11 mouse cellular contexts compared by ENCODE assay signal in genomic region chr13:112810751-112811150, GRCm38 (mm10). TPM values are rescaled to one million over a fixed set of nuclear protein-coding genes. Genes with fewer than 3 reads are reported as not detected.
DNase-seq lines count a peak whose midpoint lies in the region; ATAC-seq and TF ChIP-seq lines count a peak whose summit lies in the region.
"Had no signal": no experiment of that assay in that cellular context is flagged by ENCODE, and none has a peak within 500 bp of the region (broad histone marks: within the 10 kb centered on the region; RNA-seq: fewer than 3 reads in every experiment).

No protein-coding gene starts in this region.

- DNase-seq in adrenal gland, adult 2 months: peak; percentile 55
- DNase-seq in adrenal gland, postnatal 25 days: no peak
- DNase-seq in hindbrain, embryonic 10.5 days (ENCODE audit: low spot score): no peak
- DNase-seq in 3T3-L1 (ENCODE audit: low read depth, low spot score): peak; percentile 62
- DNase-seq in heart, postnatal 0 days (ENCODE audit: low spot score): peak; percentile 29
- DNase-seq in cerebellum, postnatal 10 days: no peak
- DNase-seq: cerebellum, adult 9-10 months had no signal

- H3K4me3 ChIP-seq in hindbrain, embryonic 16.5 days (ENCODE audit: low read length): no peak overlapping the region
- H3K4me3 ChIP-seq in hindbrain, embryonic 10.5 days: no peak overlapping the region
- H3K4me3 ChIP-seq in heart, postnatal 0 days (ENCODE audit: low read depth, low read length): no peak overlapping the region
- no peak overlapping the region for H3K4me3 ChIP-seq in intestine, embryonic 15.5 days (replicated peaks)
- H3K4me3 ChIP-seq: forebrain, embryonic 15.5 days; stomach, embryonic 15.5 days had no signal

- no peaks in the 10 kb centered on the region for H3K27me3 ChIP-seq in hindbrain, embryonic 16.5 days (replicated peaks; ENCODE audit: control insufficient read depth, insufficient read depth, low read length)
- no peaks in the 10 kb centered on the region for H3K27me3 ChIP-seq in hindbrain, embryonic 10.5 days (ENCODE audit: insufficient read depth, poor library complexity, severe bottlenecking)
- no peaks in the 10 kb centered on the region for H3K27me3 ChIP-seq in heart, postnatal 0 days (ENCODE audit: control insufficient read depth, insufficient read depth, low read length)
- H3K27me3 ChIP-seq in intestine, embryonic 15.5 days (replicated peaks): no peaks in the 10 kb centered on the region
- H3K27me3 ChIP-seq: forebrain, embryonic 15.5 days; stomach, embryonic 15.5 days had no signal

- H3K27ac ChIP-seq in hindbrain, embryonic 16.5 days (ENCODE audit: low read depth, low read length): no peak overlapping the region
- H3K27ac ChIP-seq in hindbrain, embryonic 10.5 days: no peak overlapping the region
- 0 out of 2 replicates have a peak overlapping the region, but pooled peaks have one; percentile 51 for H3K27ac ChIP-seq in heart, postnatal 0 days (ENCODE audit: low read depth)
- H3K27ac ChIP-seq in intestine, embryonic 15.5 days: no peak overlapping the region
- H3K27ac ChIP-seq: forebrain, embryonic 15.5 days; stomach, embryonic 15.5 days had no signal

- H3K9me3 ChIP-seq in hindbrain, embryonic 16.5 days (ENCODE audit: control insufficient read depth, low read length): no peaks in the 10 kb centered on the region
- H3K9me3 ChIP-seq in hindbrain, embryonic 10.5 days: no peaks in the 10 kb centered on the region
- no peaks in the 10 kb centered on the region for H3K9me3 ChIP-seq in heart, postnatal 0 days (replicated peaks; ENCODE audit: control insufficient read depth, low read length)
- no peaks in the 10 kb centered on the region for H3K9me3 ChIP-seq in intestine, embryonic 15.5 days
- H3K9me3 ChIP-seq: forebrain, embryonic 15.5 days; stomach, embryonic 15.5 days had no signal

- H3K36me3 ChIP-seq in hindbrain, embryonic 16.5 days (ENCODE audit: control insufficient read depth, insufficient read depth, low read length): peaks cover 7% of the 10 kb centered on the region; the same call in 1 of the 2 replicates
- peaks cover 16% of the 10 kb centered on the region for H3K36me3 ChIP-seq in hindbrain, embryonic 10.5 days
- peaks cover 22% of the 10 kb centered on the region for H3K36me3 ChIP-seq in heart, postnatal 0 days (replicated peaks; ENCODE audit: control insufficient read depth, insufficient read depth, low read length)
- H3K36me3 ChIP-seq in intestine, embryonic 15.5 days: peaks cover 3% of the 10 kb centered on the region

- no peak for TF ChIP-seq CTCF in heart, postnatal 0 days (IDR thresholded peaks at IDR 0.05; ENCODE audit: low read depth)

- H3K4me2 ChIP-seq in hindbrain, embryonic 16.5 days (ENCODE audit: low read length): 0 out of 2 replicates have a peak overlapping the region, but pooled peaks have one; percentile 2
- no peak overlapping the region; the same call in 1 of the 2 replicates for H3K4me2 ChIP-seq in heart, postnatal 0 days (ENCODE audit: low read depth, low read length)
- H3K4me2 ChIP-seq in intestine, embryonic 15.5 days (replicated peaks): no peak overlapping the region
- H3K4me2 ChIP-seq: forebrain, embryonic 15.5 days; stomach, embryonic 15.5 days had no signal

- no peaks in the 10 kb centered on the region; the same call in 1 of the 2 replicates for H3K4me1 ChIP-seq in hindbrain, embryonic 16.5 days (ENCODE audit: control insufficient read depth, insufficient read depth, low read depth, low read length)
- peaks cover 12% of the 10 kb centered on the region for H3K4me1 ChIP-seq in hindbrain, embryonic 10.5 days (replicated peaks)
- peaks cover 18% of the 10 kb centered on the region for H3K4me1 ChIP-seq in heart, postnatal 0 days (ENCODE audit: control insufficient read depth, insufficient read depth)
- H3K4me1 ChIP-seq in intestine, embryonic 15.5 days (replicated peaks): 0 out of 2 replicates have a peak, but pooled peaks cover 5% of the 10 kb centered on the region

- no peak for TF ChIP-seq EP300 in heart, postnatal 0 days (IDR thresholded peaks at IDR 0.05; ENCODE audit: low read depth)

- no peak for ATAC-seq in hindbrain, embryonic 16.5 days
- peak; percentile 62; the same call in 1 of the 2 replicates for ATAC-seq in heart, postnatal 0 days (ENCODE audit: insufficient read depth, low read depth)
- no peak for ATAC-seq in intestine, embryonic 15.5 days

- H3K9ac ChIP-seq in hindbrain, embryonic 16.5 days (ENCODE audit: low read depth, low read length): no peak overlapping the region
- no peak overlapping the region for H3K9ac ChIP-seq in heart, postnatal 0 days (replicated peaks; ENCODE audit: low read depth, low read length)
- no peak overlapping the region for H3K9ac ChIP-seq in intestine, embryonic 15.5 days
- H3K9ac ChIP-seq: forebrain, embryonic 15.5 days; stomach, embryonic 15.5 days had no signal

- 39% methylated on average over 9 of the region's 9 CpGs for WGBS in hindbrain, embryonic 16.5 days
- WGBS in hindbrain, embryonic 10.5 days: 36% methylated on average over 9 of the region's 9 CpGs
- 44% methylated on average over 9 of the region's 9 CpGs for WGBS in heart, postnatal 0 days
- 63% methylated on average over 9 of the region's 9 CpGs for WGBS in intestine, embryonic 15.5 days

RNA-seq across cellular contexts. Expression of gene Plpp1, which starts 10.2 kb away (rescaled TPM):
- 100 to 1,000 TPM; 214 to 281 TPM for total RNA-seq in adrenal gland, adult 2 months (2021)
- 213 and 226 TPM in 2 replicates for polyA plus RNA-seq in adrenal gland, adult 2 months (2012; rRNA removed)
- total RNA-seq in adrenal gland, postnatal 25 days (2021): 225 and 226 TPM in 2 replicates
- polyA plus RNA-seq in hindbrain, embryonic 16.5 days (2015; fragmentation: Nextera tagmentation; extraction: Ambion mirVana): 78.8 and 85.8 TPM in 2 replicates
- 22.6 and 25.5 TPM in 2 replicates for polyA plus RNA-seq in hindbrain, embryonic 10.5 days (2016; fragmentation: Nextera tagmentation; extraction: Ambion mirVana)
- total RNA-seq in heart, postnatal 0 days (2014; rRNA removed; ENCODE audit: low replicate concordance): 88.7 and 129 TPM in 2 replicates
- polyA plus RNA-seq in heart, postnatal 0 days (2015; fragmentation: Nextera tagmentation; extraction: Ambion mirVana): 89.4 and 101 TPM in 2 replicates
- polyA plus RNA-seq in intestine, embryonic 15.5 days (2015; fragmentation: Nextera tagmentation; extraction: Ambion mirVana): 83.2 and 84.5 TPM in 2 replicates

Comparison
In these comparisons a context has a peak if more than half of its experiments do, and no peak if none do; other contexts are left out.
1. DNase-seq: peak in adrenal gland, adult 2 months (single experiment), 3T3-L1 (single experiment) and heart, postnatal 0 days (single experiment); none in adrenal gland, postnatal 25 days (single experiment), hindbrain, embryonic 10.5 days (single experiment) and cerebellum, postnatal 10 days (0 of 2).